Mouse (Mus musculus) liver, embryonic 14.5 days (tissue): ENCODE data around the gene Snx8. TPM values are rescaled to one million over a fixed set of nuclear protein-coding genes. Genes with fewer than 3 reads are reported as not detected.

Experiments
- ATAC-seq: fragments of 200-750 bp; cut with Nextera tagmentation; 2 replicates; pipeline ENCODE4 v1.8.0; 2017; ENCODE audit warnings: moderate number of reproducible peaks, mild to moderate bottlenecking, moderate library complexity; ENCODE audit not compliant: insufficient read depth
- DNase-seq, 3 experiments: peaks; one replicate each; pipeline ENCODE4 v3.0.0-alpha.2; 2012 to 2013; ENCODE audit warnings: low read depth in 3 of 3, low spot score in 3 of 3
- H3K27ac ChIP-seq: fragments of 300-500 bp; sonication (generic); 2 replicates; pipeline ENCODE4 v1.5.1; 2014; ENCODE audit warnings: moderate library complexity, mild to moderate bottlenecking, control low read depth, inconsistent platforms
- H3K27me3 ChIP-seq: fragments of 300-500 bp; sonication (generic); 2 replicates; pipeline ENCODE4 v1.6.1; 2014; ENCODE audit warnings: mild to moderate bottlenecking, low read length, moderate library complexity; ENCODE audit not compliant: control insufficient read depth, insufficient read depth
- H3K36me3 ChIP-seq: fragments of 300-500 bp; sonication (generic); replicated peaks from 2 replicates; pipeline ENCODE4 v1.6.1; 2014; ENCODE audit warnings: low read depth; ENCODE audit not compliant: control insufficient read depth, insufficient read depth
- H3K4me1 ChIP-seq, 2 experiments: fragments of 200-500 bp in 1 of 2; fragments of 300-500 bp in 1 of 2; sonication (generic) in 1 of 2; replicated peaks; 2 replicates each; pipeline ENCODE4 v1.6.1; 2012 to 2014; ENCODE audit warnings: antibody characterized with exemption in 1 of 2, inconsistent platforms in 1 of 2, low read length in 1 of 2; ENCODE audit not compliant: control insufficient read depth in 2 of 2, insufficient read depth in 2 of 2
- H3K4me2 ChIP-seq: fragments of 300-500 bp; sonication (generic); 2 replicates; pipeline ENCODE4 v1.6.1; 2014; ENCODE audit warnings: low read depth, mild to moderate bottlenecking, control low read depth, moderate library complexity
- H3K4me3 ChIP-seq, 2 experiments: fragments of 200-500 bp in 1 of 2; fragments of 300-500 bp in 1 of 2; sonication (generic) in 1 of 2; 2 replicates each; pipeline ENCODE4 v1.5.1; 2012 to 2014; ENCODE audit warnings: low read depth in 2 of 2, low read length in 2 of 2, mild to moderate bottlenecking in 2 of 2, control low read depth in 1 of 2, inconsistent platforms in 1 of 2, moderate library complexity in 1 of 2; ENCODE audit not compliant: insufficient read depth in 1 of 2
- H3K9ac ChIP-seq: fragments of 300-500 bp; sonication (generic); replicated peaks from 2 replicates; pipeline ENCODE4 v1.6.1; 2014; ENCODE audit warnings: mild to moderate bottlenecking, control low read depth, moderate library complexity
- H3K9me3 ChIP-seq: fragments of 300-500 bp; sonication (generic); 2 replicates; pipeline ENCODE4 v1.6.1; 2016; ENCODE audit warnings: low read length, mixed read lengths; ENCODE audit not compliant: control insufficient read depth
- CTCF ChIP-seq: IDR thresholded peaks from 2 replicates; pipeline ENCODE4 v1.5.1; 2016; ENCODE audit warnings: antibody characterized with exemption, low read depth, control low read depth
- EP300 ChIP-seq: IDR thresholded peaks from 2 replicates; pipeline ENCODE4 v1.6.1; 2016; ENCODE audit warnings: antibody characterized with exemption, low read depth
- WGBS: fragments of 180-500 bp; shearing (Covaris S2); extraction: QIAGEN DNeasy Blood & Tissue Kit; methylation state at CpG from one replicate; pipeline ENCODE4 v1.1.7; 2014; ENCODE audit not compliant: insufficient replicate concordance; 5-methylcytosine and 5-hydroxymethylcytosine counted together
- polyA plus RNA-seq, 2 experiments: library from polyadenylated mRNA; depleted of rRNA in 1 of 2; stranded (reverse) in 1 of 2; unstranded in 1 of 2; fragments of >200 nt; fragmentation: Nextera tagmentation in 1 of 2; extraction: Ambion mirVana in 1 of 2; gene quantifications; 2 replicates each; pipeline versions ENCODE4 v1.2.1 to v1.2.3; 2012 to 2014

Gene Snx8
- polyA plus RNA-seq, 2 experiments, result 4.1 to 6.6 TPM

DNA sequence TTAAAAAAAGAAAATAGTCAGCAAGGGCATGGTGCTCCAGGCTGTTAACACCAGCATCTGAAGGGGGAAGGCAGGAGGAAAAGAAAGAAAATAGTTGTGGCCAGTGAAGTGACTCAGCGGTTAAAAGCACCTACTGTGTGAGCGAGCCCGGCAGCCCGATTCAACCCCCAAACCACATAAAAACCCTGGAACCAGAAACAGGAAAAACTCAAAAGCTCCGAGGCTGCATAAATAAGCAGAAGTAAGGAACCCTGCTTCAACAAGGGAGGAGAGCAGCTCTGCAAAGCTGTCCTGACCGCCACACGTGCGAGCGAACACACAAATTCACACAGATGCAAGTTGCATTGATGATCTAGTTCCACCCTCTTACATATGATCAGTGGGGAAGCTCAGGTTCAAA is 39.2 kb downstream of the Snx8 start:
- 45% methylated on average over 9 of the region's 9 CpGs for WGBS
- Histone ChIP-seq H3K4me3 (no peak overlapping the region), H3K4me1 (no peaks in the 10 kb centered on the region), H3K4me2 (no peak overlapping the region), H3K27me3 (no peaks in the 10 kb centered on the region), H3K9me3 (no peaks in the 10 kb centered on the region), H3K36me3 (peaks cover 3% of the 10 kb centered on the region), H3K27ac (no peak overlapping the region), H3K9ac (no peak overlapping the region)
- TF ChIP-seq EP300 (no peak), CTCF (no peak)
- DNase-seq, result no peak
- ATAC-seq, result no peak

DNA sequence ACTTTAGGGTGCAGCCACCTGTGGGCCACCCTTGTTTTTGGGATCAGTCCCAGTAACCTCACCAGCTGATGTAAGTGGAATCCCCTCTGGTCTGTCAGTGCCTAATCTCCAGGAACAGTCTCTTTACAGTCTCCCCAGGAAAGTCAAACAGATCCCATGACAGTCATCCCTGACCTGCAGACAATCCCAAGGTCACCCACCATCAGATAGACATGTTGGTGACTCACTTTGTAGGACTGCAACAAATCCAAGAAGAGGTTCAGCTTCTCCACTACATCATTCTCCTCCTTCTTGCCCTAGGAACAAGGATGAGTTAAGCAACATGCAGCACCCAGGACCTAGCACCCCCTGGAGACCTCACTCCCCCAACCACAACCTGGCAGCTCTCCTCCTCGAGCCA is 43.0 kb downstream of the Snx8 start:
- Histone ChIP-seq H3K4me1 (no peaks in the 10 kb centered on the region), H3K9ac (no peak overlapping the region), H3K27ac (no peak overlapping the region), H3K4me3 (no peak overlapping the region), H3K27me3 (no peaks in the 10 kb centered on the region), H3K4me2 (no peak overlapping the region), H3K9me3 (no peaks in the 10 kb centered on the region), H3K36me3 (no peaks in the 10 kb centered on the region; the same call in 1 of the 2 replicates)
- no peak for DNase-seq
- WGBS, result 53% methylated on average over 1 of the region's 1 CpGs
- no peak for ATAC-seq
- no peak for TF ChIP-seq CTCF
- TF ChIP-seq EP300, result no peak

DNA sequence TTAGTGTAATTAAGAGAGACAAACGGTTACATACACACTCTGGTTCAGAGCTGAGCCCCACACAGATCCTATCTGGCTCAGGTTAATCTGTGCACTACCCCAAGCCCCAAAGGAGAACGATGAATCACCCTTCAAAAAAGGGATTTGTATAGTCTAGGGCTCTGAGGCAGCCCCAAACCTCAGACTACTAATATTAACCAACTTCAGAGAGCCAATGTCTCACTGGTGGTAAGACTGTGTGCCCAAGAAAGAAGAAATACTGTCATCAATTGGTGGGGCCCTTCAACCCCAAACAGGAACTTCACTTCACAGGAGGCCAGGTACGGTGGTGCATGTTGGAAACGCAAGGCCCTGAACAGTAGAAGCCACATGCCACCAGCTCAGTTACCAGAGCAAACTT is 43.8 kb downstream of the Snx8 start:
- 64% methylated on average over 4 of the region's 4 CpGs for WGBS
- DNase-seq (no peak), ATAC-seq (no peak)
- H3K36me3 ChIP-seq, result no peaks in the 10 kb centered on the region; the same call in 1 of the 2 replicates
- H3K27me3 ChIP-seq, result no peaks in the 10 kb centered on the region
- H3K9ac ChIP-seq, result no peak overlapping the region
- no peaks in the 10 kb centered on the region for H3K9me3 ChIP-seq
- no peak overlapping the region for H3K27ac ChIP-seq
- H3K4me2 ChIP-seq, result no peak overlapping the region
- H3K4me1 ChIP-seq, result no peaks in the 10 kb centered on the region
- no peak overlapping the region for H3K4me3 ChIP-seq
- TF ChIP-seq EP300 (no peak), CTCF (no peak)

DNA sequence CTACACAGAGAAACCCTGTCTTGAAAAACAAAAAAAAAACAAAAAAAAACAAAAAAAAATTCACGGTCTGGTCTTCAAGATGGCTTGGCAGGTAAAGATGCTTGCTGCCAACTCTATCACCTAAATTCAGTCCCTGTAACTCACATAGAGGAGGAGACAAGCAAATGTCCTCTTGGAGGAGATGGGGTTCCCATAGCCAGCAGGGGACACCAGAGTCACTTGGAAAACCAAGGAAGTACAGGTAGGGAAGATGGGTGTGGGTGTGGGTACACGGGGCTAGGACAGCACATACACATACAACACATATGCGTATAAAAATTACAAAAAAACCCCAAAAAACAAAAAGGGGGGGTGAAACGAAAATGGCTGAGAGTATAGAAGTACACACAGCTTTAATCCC is 46.2 kb downstream of the Snx8 start:
- no peaks in the 10 kb centered on the region for H3K27me3 ChIP-seq
- DNase-seq (no peak), ATAC-seq (no peak)
- H3K36me3 ChIP-seq, result no peaks in the 10 kb centered on the region; the same call in 1 of the 2 replicates
- WGBS, result 72% methylated on average over 4 of the region's 4 CpGs
- H3K4me3 ChIP-seq, result no peak overlapping the region
- no peak overlapping the region for H3K27ac ChIP-seq
- no peaks in the 10 kb centered on the region for H3K9me3 ChIP-seq
- H3K4me2 ChIP-seq, result no peak overlapping the region
- TF ChIP-seq CTCF, result peak; percentile 13; the same call in 1 of the 2 replicates
- TF ChIP-seq EP300, result no peak
- no peak overlapping the region for H3K9ac ChIP-seq
- no peaks in the 10 kb centered on the region for H3K4me1 ChIP-seq

DNA sequence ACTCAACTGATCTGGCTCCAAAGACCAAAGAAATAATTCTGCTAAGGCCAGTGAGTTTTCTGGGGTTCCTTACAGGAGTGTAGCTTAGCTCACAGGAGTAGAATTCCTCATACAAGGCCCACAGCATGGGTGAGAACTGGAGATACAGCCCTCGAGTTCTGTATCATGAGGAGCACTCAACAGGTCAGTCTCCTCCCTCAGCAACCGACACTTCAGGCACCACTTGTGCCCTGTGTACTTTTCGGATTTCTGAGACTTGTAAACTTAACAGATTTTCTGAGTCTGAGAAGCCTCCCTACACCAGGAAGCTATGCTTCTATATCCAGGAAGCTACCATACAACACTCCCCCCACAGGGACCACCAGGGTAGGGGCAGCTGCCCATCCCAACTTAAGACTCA is 49.2 kb downstream of the Snx8 start:
- H3K4me3 ChIP-seq, result no peak overlapping the region
- H3K27me3 ChIP-seq, result no peaks in the 10 kb centered on the region
- WGBS, result 64% methylated on average over 3 of the region's 3 CpGs
- H3K36me3 ChIP-seq, result no peaks in the 10 kb centered on the region
- ATAC-seq (no peak), DNase-seq (no peak)
- TF ChIP-seq EP300 (no peak), CTCF (no peak)
- H3K4me1 ChIP-seq, result no peaks in the 10 kb centered on the region
- H3K9ac ChIP-seq, result no peak overlapping the region
- H3K4me2 ChIP-seq, result no peak overlapping the region
- H3K27ac ChIP-seq, result no peak overlapping the region
- H3K9me3 ChIP-seq, result no peaks in the 10 kb centered on the region
